Mouse (Mus musculus) lung, adult 2 months (tissue): ENCODE data around the gene Slc2a12.

Source experiments
- CTCF ChIP-seq: fragments of 200-500 bp; IDR thresholded peaks from 2 replicates; pipeline ENCODE4 v1.5.1; 2011; ENCODE audit warnings: mild to moderate bottlenecking, low read length, control low read depth; ENCODE audit not compliant: insufficient read depth
- POLR2A ChIP-seq: fragments of 200-500 bp; IDR thresholded peaks from 2 replicates; pipeline ENCODE4 v1.6.1; 2011; ENCODE audit warnings: low read depth, mild to moderate bottlenecking, control low read depth, low read length, borderline replicate concordance; ENCODE audit errors: extremely low read depth

DNA sequence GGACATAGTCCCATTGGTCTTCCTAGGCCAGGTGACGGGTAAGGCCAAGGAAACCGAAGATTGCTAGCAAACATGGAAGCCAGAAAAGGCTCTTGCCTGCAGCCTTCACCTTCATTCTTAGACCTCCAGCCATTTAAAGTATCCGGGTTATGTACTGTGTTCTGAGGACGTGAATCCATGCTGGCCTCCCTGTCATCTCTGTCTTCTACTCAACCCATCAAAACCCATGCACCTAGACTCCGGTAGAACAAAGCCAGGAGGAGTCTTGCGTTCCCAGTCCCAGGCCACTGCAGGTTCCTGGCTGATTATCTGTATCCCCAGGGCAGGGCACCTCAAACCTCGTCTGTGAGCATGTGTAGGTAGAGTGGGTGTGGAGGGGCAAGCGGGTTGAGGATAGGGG, 30.3 kb upstream of the Slc2a12 start:
- no peak for TF ChIP-seq CTCF
- no peak for TF ChIP-seq POLR2A
